Mouse (Mus musculus) heart, adult 2 months (tissue): ENCODE results near the gene Parva. TPM values are rescaled to one million over a fixed set of nuclear protein-coding genes. Genes with fewer than 3 reads are reported as not detected.

ENCODE experiments used
- DNase-seq, 2 experiments: peaks; one replicate each; pipeline ENCODE4 v3.0.0; 2021
- H3K27ac ChIP-seq: fragments of 200-600 bp; 2 replicates; pipeline ENCODE4 v1.8.1; 2022
- H3K27me3 ChIP-seq: fragments of 200-500 bp; 2 replicates; pipeline ENCODE4 v1.6.1; 2012; ENCODE audit warnings: mild to moderate bottlenecking, low read length, inconsistent platforms, mixed read lengths; ENCODE audit not compliant: control insufficient read depth, insufficient read depth
- H3K36me3 ChIP-seq: fragments of 200-500 bp; 2 replicates; pipeline ENCODE4 v1.6.1; 2012; ENCODE audit warnings: low read length, inconsistent platforms; ENCODE audit not compliant: control insufficient read depth, insufficient read depth
- H3K4me1 ChIP-seq: fragments of 200-500 bp; 2 replicates; pipeline ENCODE4 v1.6.1; 2011; ENCODE audit warnings: low read length; ENCODE audit not compliant: control insufficient read depth, insufficient read depth
- H3K4me3 ChIP-seq: fragments of 200-600 bp; 2 replicates; pipeline ENCODE4 v1.8.1; 2022
- H3K79me2 ChIP-seq: fragments of 200-500 bp; replicated peaks from 2 replicates; pipeline ENCODE4 v1.6.1; 2012; ENCODE audit warnings: mild to moderate bottlenecking, inconsistent platforms, low read length, moderate library complexity, mixed read lengths; ENCODE audit not compliant: control insufficient read depth, insufficient read depth
- H3K9ac ChIP-seq: fragments of 200-500 bp; 2 replicates; pipeline ENCODE4 v1.6.1; 2012; ENCODE audit warnings: low read depth, mild to moderate bottlenecking, control low read depth, inconsistent platforms, low read length, mixed read lengths
- CTCF ChIP-seq: fragments of 200-600 bp; IDR thresholded peaks from 2 replicates; pipeline ENCODE4 v1.8.1; 2022; ENCODE audit warnings: antibody characterized with exemption, mild to moderate bottlenecking, moderate library complexity
- EP300 ChIP-seq: fragments of 200-500 bp; IDR thresholded peaks from 2 replicates; pipeline ENCODE4 v1.6.1; 2011; ENCODE audit warnings: low read depth, low read length, control low read depth; ENCODE audit not compliant: insufficient read depth
- POLR2A ChIP-seq: fragments of 200-500 bp; IDR thresholded peaks from 2 replicates; pipeline ENCODE4 v1.6.1; 2011; ENCODE audit warnings: mild to moderate bottlenecking, low read depth, low read length, control low read depth; ENCODE audit not compliant: insufficient read depth
- WGBS: fragments of 180-500 bp; shearing (Covaris S2); methylation state at CpG from one replicate; pipeline ENCODE4 v1.1.7; 2018; 5-methylcytosine and 5-hydroxymethylcytosine counted together
- intact Hi-C: fragments of 180-260 bp; cut with DNase I; formaldehyde crosslinking; loops from one replicate; pipeline ENCODE4 v1.15.1; 2025
- polyA plus RNA-seq: library from polyadenylated mRNA; depleted of rRNA; stranded (reverse); fragments of >200 nt; gene quantifications from 2 replicates; pipeline ENCODE4 v1.2.3, GENCODE M21; 2012
- total RNA-seq, 2 experiments: library from RNA; stranded (reverse); gene quantifications; 2 replicates each; pipeline ENCODE4 v1.2.3; 2021

Parva gene
- total and polyA plus RNA-seq, 3 experiments = 30.7 to 45.5 (median 44.3) TPM

GRCm38 (mm10) chr7:112582882-112583405 is 155.6 kb downstream of the Parva start:
- 62% methylated on average over 6 of the region's 6 CpGs for WGBS
- no peaks in the 10 kb centered on the region for H3K36me3 ChIP-seq
- H3K79me2 ChIP-seq = no peaks in the 10 kb centered on the region
- TF ChIP-seq CTCF (no peak), EP300 (no peak), POLR2A (no peak)
- no peaks in the 10 kb centered on the region for H3K4me1 ChIP-seq
- H3K27me3 ChIP-seq = no peaks in the 10 kb centered on the region
- intact Hi-C loops = no loop called here
- no peak overlapping the region for H3K9ac ChIP-seq
- no peak overlapping the region for H3K27ac ChIP-seq
- no peak overlapping the region for H3K4me3 ChIP-seq
- DNase-seq = no peak

DNA sequence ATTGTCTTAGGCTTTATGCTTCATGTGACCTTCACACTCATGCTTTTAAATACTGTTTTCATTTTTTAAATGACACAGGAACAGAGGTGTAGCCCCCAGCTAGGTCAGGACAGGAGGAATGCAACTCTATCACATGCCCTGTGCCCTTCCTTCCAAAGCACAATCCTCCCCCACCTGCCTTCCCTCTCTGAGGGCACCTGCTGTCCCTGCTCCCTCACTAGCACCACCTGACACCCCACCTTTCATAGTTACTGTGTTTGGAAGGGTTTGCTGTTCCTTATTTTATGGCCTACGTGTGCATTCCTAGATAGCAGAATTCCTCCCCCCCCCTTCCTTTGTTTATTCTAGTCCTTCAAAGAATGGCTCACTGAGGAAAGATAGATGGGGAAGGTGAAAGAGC is 160.1 kb downstream of the Parva start:
- no peak for DNase-seq
- intact Hi-C loops = no loop called here
- H3K4me3 ChIP-seq = no peak overlapping the region
- no peak overlapping the region for H3K27ac ChIP-seq
- H3K79me2 ChIP-seq = no peaks in the 10 kb centered on the region
- TF ChIP-seq CTCF (no peak), POLR2A (no peak), EP300 (no peak)
- H3K9ac ChIP-seq = no peak overlapping the region
- H3K27me3 ChIP-seq = no peaks in the 10 kb centered on the region
- H3K4me1 ChIP-seq = no peaks in the 10 kb centered on the region
- no peaks in the 10 kb centered on the region for H3K36me3 ChIP-seq
- WGBS = 79% methylated on average over 1 of the region's 1 CpGs

- no peak overlapping the region for H3K9ac ChIP-seq
- H3K36me3 ChIP-seq = no peaks in the 10 kb centered on the region
- H3K27me3 ChIP-seq = no peaks in the 10 kb centered on the region
- intact Hi-C loops = no loop called here
- no peaks in the 10 kb centered on the region for H3K4me1 ChIP-seq
- no peak overlapping the region for H3K4me3 ChIP-seq
- H3K79me2 ChIP-seq = no peaks in the 10 kb centered on the region
- no peak for DNase-seq
- TF ChIP-seq POLR2A (no peak), CTCF (no peak), EP300 (no peak)
- no peak overlapping the region for H3K27ac ChIP-seq
- WGBS = 92% methylated on average over 6 of the region's 6 CpGs
Observed at GRCm38 (mm10) chr7:112589530-112589929, 162.2 kb downstream of the Parva start.

DNA sequence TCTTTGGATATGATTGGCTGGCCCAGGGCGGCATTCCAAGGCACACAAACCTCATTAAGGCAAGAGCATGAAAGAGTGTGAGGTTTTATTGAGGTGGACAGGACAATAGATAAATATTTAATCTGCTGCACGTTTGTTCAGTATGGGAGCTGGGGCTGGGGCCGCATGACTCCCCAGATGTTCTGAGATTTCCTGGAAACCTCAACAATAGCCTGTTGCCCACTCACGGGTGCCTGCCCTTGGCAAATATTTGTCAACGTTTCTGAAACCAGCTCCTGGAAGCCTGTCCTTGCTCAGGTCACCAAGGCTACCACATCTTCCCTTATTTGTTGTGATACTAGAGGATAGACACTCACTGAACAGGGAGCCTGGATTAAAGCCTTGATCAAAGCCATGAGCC is 166.3 kb downstream of the Parva start:
- 65% methylated on average over 5 of the region's 5 CpGs for WGBS
- intact Hi-C loops = no loop called here
- H3K4me1 ChIP-seq = no peaks in the 10 kb centered on the region
- no peak overlapping the region for H3K27ac ChIP-seq
- no peaks in the 10 kb centered on the region for H3K79me2 ChIP-seq
- H3K27me3 ChIP-seq = no peaks in the 10 kb centered on the region
- H3K4me3 ChIP-seq = no peak overlapping the region
- H3K36me3 ChIP-seq = no peaks in the 10 kb centered on the region
- TF ChIP-seq EP300 = no peak
- TF ChIP-seq POLR2A = no peak
- no peak for TF ChIP-seq CTCF
- DNase-seq = no peak
- no peak overlapping the region for H3K9ac ChIP-seq

DNA sequence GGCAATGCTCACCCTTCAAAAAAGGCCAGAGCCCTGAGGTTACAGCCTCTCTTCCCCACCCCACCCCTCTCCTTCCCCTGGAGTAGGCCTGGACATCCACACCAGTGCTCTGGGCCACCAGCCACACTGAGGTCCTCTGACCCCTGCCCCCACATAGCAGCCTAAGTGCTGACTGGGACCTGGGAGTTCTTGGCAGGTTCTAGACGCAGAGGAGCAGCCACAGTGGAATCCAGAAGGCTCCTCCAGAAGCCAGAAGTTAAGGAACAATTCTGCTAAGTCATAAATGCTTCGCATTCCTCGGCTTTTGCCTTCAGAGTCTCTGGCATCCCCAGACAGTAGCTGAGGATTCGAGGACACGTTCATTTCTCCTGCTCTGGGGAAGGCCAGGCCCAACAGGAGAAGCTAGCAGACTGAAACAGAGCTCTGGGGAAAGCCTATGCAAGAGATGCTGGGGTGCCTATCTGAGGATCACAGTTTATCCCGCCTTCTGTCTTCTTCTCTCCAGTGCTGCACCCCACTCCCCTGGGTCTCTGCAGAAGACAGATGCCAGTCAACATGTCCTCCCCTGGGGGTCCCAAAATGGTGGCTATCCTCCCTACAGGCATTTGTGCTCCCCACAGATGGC is 168.0 kb downstream of the Parva start:
- no peaks in the 10 kb centered on the region for H3K36me3 ChIP-seq
- peak in 1 of 2 experiments; percentile 25 for DNase-seq
- H3K27ac ChIP-seq = no peak overlapping the region
- H3K79me2 ChIP-seq = no peaks in the 10 kb centered on the region
- no peak overlapping the region for H3K9ac ChIP-seq
- TF ChIP-seq EP300 (no peak), POLR2A (no peak), CTCF (no peak)
- H3K27me3 ChIP-seq = no peaks in the 10 kb centered on the region
- intact Hi-C loops = no loop called here
- peaks cover 3% of the 10 kb centered on the region; the same call in 1 of the 2 replicates for H3K4me1 ChIP-seq
- WGBS = 44% methylated on average over 6 of the region's 6 CpGs
- H3K4me3 ChIP-seq = no peak overlapping the region

GRCm38 (mm10) chr7:112599650-112600049 is 172.3 kb downstream of the Parva start:
- H3K4me1 ChIP-seq = peaks cover 6% of the 10 kb centered on the region
- peak overlapping the region; percentile 65 for H3K27ac ChIP-seq
- no peaks in the 10 kb centered on the region for H3K79me2 ChIP-seq
- DNase-seq = no peak
- no peak overlapping the region for H3K9ac ChIP-seq
- no peaks in the 10 kb centered on the region for H3K36me3 ChIP-seq
- WGBS = 14% methylated on average over 2 of the region's 2 CpGs
- TF ChIP-seq EP300 (no peak), POLR2A (no peak), CTCF (no peak)
- intact Hi-C loops = no loop called here
- no peaks in the 10 kb centered on the region for H3K27me3 ChIP-seq
- no peak overlapping the region for H3K4me3 ChIP-seq
